Mouse (Mus musculus) forebrain, embryonic 16.5 days (tissue): ENCODE data around the gene Tet2. TPM values are rescaled to one million over a fixed set of nuclear protein-coding genes. Genes with fewer than 3 reads are reported as not detected.
A peak's percentile ranks its signal among the peaks of the same experiment; 100 is the strongest.

Experiments
- ATAC-seq: fragments of 200-750 bp; cut with Nextera tagmentation; 2 replicates; pipeline ENCODE4 v1.8.0; 2017; ENCODE audit warnings: mild to moderate bottlenecking, moderate library complexity
- H3K27ac ChIP-seq: fragments of 300-500 bp; sonication (generic); 2 replicates; pipeline ENCODE4 v1.5.1; 2014; ENCODE audit warnings: low read length, control low read depth
- H3K27me3 ChIP-seq: fragments of 300-500 bp; sonication (generic); replicated peaks from 2 replicates; pipeline ENCODE4 v1.6.1; 2014; ENCODE audit warnings: low read length; ENCODE audit not compliant: control insufficient read depth, insufficient read depth
- H3K36me3 ChIP-seq: fragments of 300-500 bp; sonication (generic); 2 replicates; pipeline ENCODE4 v1.6.1; 2014; ENCODE audit not compliant: control insufficient read depth, insufficient read depth
- H3K4me1 ChIP-seq: fragments of 300-500 bp; sonication (generic); replicated peaks from 2 replicates; pipeline ENCODE4 v1.6.1; 2014; ENCODE audit warnings: low read length; ENCODE audit not compliant: control insufficient read depth, insufficient read depth
- H3K4me2 ChIP-seq: fragments of 300-500 bp; sonication (generic); 2 replicates; pipeline ENCODE4 v1.6.1; 2014; ENCODE audit warnings: mild to moderate bottlenecking, low read length, control low read depth
- H3K4me3 ChIP-seq: fragments of 300-500 bp; sonication (generic); replicated peaks from 2 replicates; pipeline ENCODE4 v1.5.1; 2014; ENCODE audit warnings: mild to moderate bottlenecking, low read length, control low read depth
- H3K9ac ChIP-seq: fragments of 300-500 bp; sonication (generic); replicated peaks from 2 replicates; pipeline ENCODE4 v1.6.1; 2014; ENCODE audit warnings: low read depth, low read length, control low read depth
- H3K9me3 ChIP-seq: fragments of 300-500 bp; sonication (generic); 2 replicates; pipeline ENCODE4 v1.6.1; 2016; ENCODE audit warnings: low read length; ENCODE audit not compliant: control insufficient read depth
- WGBS: fragments of 180-500 bp; shearing (Covaris S2); extraction: QIAGEN DNeasy Blood & Tissue Kit; methylation state at CpG from one replicate; pipeline ENCODE4 v1.1.7; 2014; 5-methylcytosine and 5-hydroxymethylcytosine counted together
- polyA plus RNA-seq: library from polyadenylated mRNA; unstranded; fragments of >200 nt; fragmentation: Nextera tagmentation; extraction: Ambion mirVana; gene quantifications from 2 replicates; pipeline ENCODE4 v1.2.1, GENCODE M21; 2015

Tet2 gene
- polyA plus RNA-seq, 1 experiment from 2014 or later: 24.0 TPM

DNA sequence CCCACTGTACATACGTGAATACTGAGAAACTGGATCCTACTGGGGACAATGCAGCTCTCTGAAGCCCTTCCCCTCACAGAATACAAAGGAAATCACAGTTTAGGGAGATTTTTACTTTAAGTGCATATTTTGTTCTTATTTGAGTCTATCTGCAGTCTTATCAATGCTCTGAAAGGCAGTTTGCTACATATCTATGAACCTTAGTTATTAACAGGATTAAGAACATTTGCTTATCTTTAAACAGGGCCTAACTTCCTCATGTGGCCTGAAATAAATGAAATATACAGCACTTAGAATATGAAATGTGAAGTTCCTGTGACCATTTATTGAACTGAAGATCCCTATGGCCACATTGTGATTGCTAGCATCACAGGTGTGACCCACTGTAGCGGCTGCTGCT, 53.6 kb downstream of the Tet2 start:
- no peak overlapping the region for H3K9ac ChIP-seq
- no peak overlapping the region for H3K27ac ChIP-seq
- H3K4me2 ChIP-seq: no peak overlapping the region
- no peaks in the 10 kb centered on the region for H3K9me3 ChIP-seq
- no peaks in the 10 kb centered on the region for H3K27me3 ChIP-seq
- WGBS: 88% methylated on average over 2 of the region's 2 CpGs
- peaks cover 18% of the 10 kb centered on the region for H3K36me3 ChIP-seq
- ATAC-seq: no peak
- no peak overlapping the region for H3K4me3 ChIP-seq
- H3K4me1 ChIP-seq: no peaks in the 10 kb centered on the region

- no peak overlapping the region for H3K4me3 ChIP-seq
- no peaks in the 10 kb centered on the region for H3K9me3 ChIP-seq
- no peak overlapping the region for H3K4me2 ChIP-seq
- H3K4me1 ChIP-seq: no peaks in the 10 kb centered on the region
- H3K27ac ChIP-seq: no peak overlapping the region
- H3K36me3 ChIP-seq: peaks cover 32% of the 10 kb centered on the region
- H3K27me3 ChIP-seq: no peaks in the 10 kb centered on the region
- no peak overlapping the region for H3K9ac ChIP-seq
- no peak for ATAC-seq
- WGBS: 88% methylated on average over 13 of the region's 13 CpGs
Measured at GRCm38 (mm10) chr3:133488022-133488725, 56.8 kb downstream of the Tet2 start.

DNA sequence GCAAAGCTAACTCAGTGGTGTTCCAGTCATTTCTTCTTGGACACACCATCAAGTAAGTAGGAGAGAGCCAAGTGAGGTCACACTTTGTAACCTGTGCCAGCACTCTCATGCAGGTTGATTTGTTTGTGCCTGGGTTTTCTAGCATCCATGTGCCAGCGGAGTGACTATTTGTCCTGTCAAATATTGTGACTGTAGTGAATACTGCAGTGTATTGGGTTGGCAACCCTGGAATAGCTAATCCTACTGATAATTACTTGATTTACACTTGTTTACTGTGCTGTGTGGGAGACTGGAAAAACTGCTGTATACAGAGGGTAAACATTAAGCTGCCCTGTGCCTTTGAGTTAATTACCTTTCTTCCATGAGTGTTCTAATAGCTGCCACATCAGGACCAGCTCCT, 62.1 kb downstream of the Tet2 start:
- Histone ChIP-seq H3K4me2 (no peak overlapping the region), H3K36me3 (peaks cover 41% of the 10 kb centered on the region), H3K4me3 (no peak overlapping the region), H3K27ac (no peak overlapping the region), H3K27me3 (no peaks in the 10 kb centered on the region), H3K9ac (no peak overlapping the region), H3K4me1 (no peaks in the 10 kb centered on the region), H3K9me3 (no peaks in the 10 kb centered on the region)
- ATAC-seq: peak; percentile 95
- 52% methylated on average over 1 of the region's 1 CpGs for WGBS

DNA sequence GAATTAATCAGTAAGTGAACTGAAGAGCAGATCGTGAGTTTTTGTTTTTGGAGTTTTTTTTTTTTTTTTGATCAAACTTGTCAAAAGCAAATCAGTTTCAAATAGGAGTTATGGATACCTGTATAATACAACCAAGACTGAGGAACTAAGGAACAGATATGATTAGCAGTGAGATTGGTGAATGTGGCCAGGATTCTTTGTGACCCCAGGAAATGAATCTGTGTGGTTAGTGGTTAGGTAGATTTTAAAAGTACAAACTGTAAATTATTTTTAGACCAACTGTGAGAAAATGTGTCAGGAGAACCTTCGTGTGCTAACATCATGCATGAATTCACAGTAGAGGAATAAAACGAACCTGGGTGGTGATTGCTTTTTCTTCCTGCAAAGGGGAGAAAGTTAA, 66.0 kb downstream of the Tet2 start:
- ATAC-seq: no peak
- no peak overlapping the region for H3K27ac ChIP-seq
- no peaks in the 10 kb centered on the region for H3K27me3 ChIP-seq
- peaks cover 20% of the 10 kb centered on the region for H3K36me3 ChIP-seq
- 85% methylated on average over 3 of the region's 3 CpGs for WGBS
- no peak overlapping the region for H3K4me3 ChIP-seq
- H3K9ac ChIP-seq: no peak overlapping the region
- no peak overlapping the region for H3K4me2 ChIP-seq
- H3K9me3 ChIP-seq: no peaks in the 10 kb centered on the region
- H3K4me1 ChIP-seq: no peaks in the 10 kb centered on the region

DNA sequence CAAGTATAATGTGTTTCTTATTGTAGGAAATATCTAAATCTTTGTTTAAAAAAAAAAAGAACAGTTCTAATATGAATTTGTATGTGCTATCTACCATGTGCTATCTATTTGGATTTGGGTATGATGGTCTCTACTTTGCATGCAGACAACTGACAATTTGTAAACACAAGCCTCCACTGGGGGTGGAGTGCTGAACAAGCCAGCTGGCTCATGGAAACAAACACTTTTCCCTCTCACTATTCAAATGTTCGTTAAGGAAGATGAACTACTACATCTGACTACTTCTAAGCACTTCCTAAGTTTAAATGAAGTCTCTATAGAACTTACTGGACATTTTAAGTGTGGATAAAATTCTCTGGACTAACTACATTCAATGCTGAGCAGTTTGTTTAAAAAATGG, 71.2 kb downstream of the Tet2 start:
- peaks cover 27% of the 10 kb centered on the region for H3K36me3 ChIP-seq
- H3K4me3 ChIP-seq: no peak overlapping the region
- H3K4me2 ChIP-seq: no peak overlapping the region
- H3K9me3 ChIP-seq: no peaks in the 10 kb centered on the region
- H3K27ac ChIP-seq: no peak overlapping the region
- no peaks in the 10 kb centered on the region for H3K4me1 ChIP-seq
- ATAC-seq: no peak
- H3K9ac ChIP-seq: no peak overlapping the region
- 42% methylated on average over 1 of the region's 1 CpGs for WGBS
- no peaks in the 10 kb centered on the region for H3K27me3 ChIP-seq

DNA sequence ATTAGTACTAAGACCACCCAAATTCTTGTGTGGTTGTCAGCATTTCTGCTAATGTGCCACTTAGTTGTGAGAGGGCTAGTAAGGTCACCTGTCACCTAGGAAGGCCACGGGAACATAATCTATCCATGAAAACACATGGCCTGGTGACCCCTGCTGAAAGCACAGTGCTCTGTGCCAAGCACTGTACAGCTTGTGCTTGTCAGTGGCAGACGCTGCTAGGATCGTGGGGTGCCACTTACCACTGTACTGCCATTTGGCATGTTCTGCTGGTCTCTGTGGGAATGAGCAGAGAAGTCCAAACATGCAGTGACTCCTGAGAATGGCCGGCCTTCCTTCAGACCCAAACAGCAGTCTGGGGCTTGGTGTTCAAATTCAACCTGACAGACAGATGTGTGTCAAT, 73.8 kb downstream of the Tet2 start:
- Histone ChIP-seq H3K36me3 (peaks cover 46% of the 10 kb centered on the region), H3K4me1 (no peaks in the 10 kb centered on the region), H3K27me3 (no peaks in the 10 kb centered on the region), H3K27ac (no peak overlapping the region), H3K4me3 (no peak overlapping the region), H3K9me3 (no peaks in the 10 kb centered on the region), H3K4me2 (no peak overlapping the region), H3K9ac (no peak overlapping the region)
- ATAC-seq: no peak
- WGBS: 84% methylated on average over 4 of the region's 4 CpGs

DNA sequence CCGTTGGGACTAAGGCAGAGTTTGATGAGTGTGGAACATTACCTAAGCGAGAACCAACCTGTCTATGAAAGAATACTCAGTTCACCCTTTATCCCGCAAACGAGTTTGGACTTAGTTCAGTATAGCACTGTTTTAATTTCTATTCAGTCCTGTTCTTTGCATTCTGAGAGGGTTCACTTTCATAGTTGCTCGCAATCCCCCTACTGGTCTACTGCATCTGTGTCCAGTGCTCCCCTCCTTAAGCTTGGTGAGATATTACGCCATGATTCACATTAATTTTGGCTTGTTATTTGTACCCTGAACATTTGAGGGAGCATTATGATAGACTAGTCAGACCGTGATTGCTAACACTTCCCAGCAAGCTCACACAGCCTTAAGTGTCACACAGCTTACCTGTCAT, 76.1 kb downstream of the Tet2 start:
- no peak overlapping the region for H3K27ac ChIP-seq
- peaks cover 44% of the 10 kb centered on the region for H3K36me3 ChIP-seq
- H3K27me3 ChIP-seq: no peaks in the 10 kb centered on the region
- H3K4me1 ChIP-seq: no peaks in the 10 kb centered on the region
- no peak overlapping the region for H3K4me3 ChIP-seq
- no peak overlapping the region for H3K9ac ChIP-seq
- no peak overlapping the region for H3K4me2 ChIP-seq
- H3K9me3 ChIP-seq: no peaks in the 10 kb centered on the region
- WGBS: 88% methylated on average over 7 of the region's 7 CpGs
- ATAC-seq: no peak

DNA sequence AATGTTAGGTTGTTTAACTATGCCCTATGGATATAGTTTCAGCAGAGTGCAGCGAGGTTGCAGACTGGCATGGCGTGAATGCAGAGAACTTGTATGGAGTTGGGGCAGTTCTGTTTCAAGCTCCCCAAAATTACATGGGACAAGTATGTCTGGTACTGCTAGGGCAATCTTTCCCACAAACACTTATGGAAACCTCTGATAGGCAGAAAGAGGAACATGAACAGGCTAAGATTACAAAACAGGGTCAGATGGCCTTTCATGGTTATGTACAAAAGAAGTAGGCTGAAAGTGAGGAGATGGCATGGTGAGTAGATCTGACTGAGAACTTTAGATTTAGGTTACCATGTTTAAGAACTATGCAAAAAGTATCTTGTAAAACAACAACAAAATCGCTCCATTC, 81.7 kb downstream of the Tet2 start:
- Histone ChIP-seq H3K27me3 (no peaks in the 10 kb centered on the region), H3K9ac (no peak overlapping the region), H3K4me2 (no peak overlapping the region), H3K27ac (no peak overlapping the region), H3K4me3 (no peak overlapping the region), H3K36me3 (peaks cover 22% of the 10 kb centered on the region), H3K9me3 (no peaks in the 10 kb centered on the region), H3K4me1 (no peaks in the 10 kb centered on the region)
- WGBS: 99% methylated on average over 3 of the region's 3 CpGs
- ATAC-seq: no peak

DNA sequence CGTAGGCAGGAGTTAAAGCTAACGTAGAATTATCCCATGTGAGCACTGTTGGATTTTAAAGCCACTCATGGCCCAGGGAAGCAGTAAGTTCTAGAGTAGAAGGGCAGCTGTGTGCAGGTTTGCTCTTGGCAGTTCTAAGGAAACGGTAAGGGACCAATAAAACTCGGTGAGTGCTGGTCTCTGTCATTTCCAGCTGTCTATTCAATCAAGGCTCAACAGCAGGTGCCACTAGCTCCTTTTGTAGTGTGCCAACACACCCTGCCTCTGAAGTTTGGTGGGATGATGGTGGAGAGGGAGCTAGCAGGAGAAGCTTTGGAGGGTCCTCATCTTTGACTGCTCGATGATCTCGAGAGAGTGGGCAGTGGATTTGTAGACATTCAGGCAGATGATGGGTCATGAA, 82.5 kb downstream of the Tet2 start:
- no peaks in the 10 kb centered on the region for H3K4me1 ChIP-seq
- peaks cover 15% of the 10 kb centered on the region for H3K36me3 ChIP-seq
- ATAC-seq: no peak
- WGBS: 95% methylated on average over 6 of the region's 6 CpGs
- no peak overlapping the region for H3K4me3 ChIP-seq
- H3K9me3 ChIP-seq: no peaks in the 10 kb centered on the region
- H3K4me2 ChIP-seq: no peak overlapping the region
- no peaks in the 10 kb centered on the region for H3K27me3 ChIP-seq
- no peak overlapping the region for H3K9ac ChIP-seq
- no peak overlapping the region for H3K27ac ChIP-seq

- no peak overlapping the region for H3K4me2 ChIP-seq
- H3K9ac ChIP-seq: no peak overlapping the region
- peaks cover 11% of the 10 kb centered on the region for H3K36me3 ChIP-seq
- no peak overlapping the region for H3K27ac ChIP-seq
- 72% methylated on average over 3 of the region's 3 CpGs for WGBS
- no peak overlapping the region for H3K4me3 ChIP-seq
- no peaks in the 10 kb centered on the region for H3K27me3 ChIP-seq
- no peaks in the 10 kb centered on the region for H3K4me1 ChIP-seq
- no peaks in the 10 kb centered on the region for H3K9me3 ChIP-seq
- ATAC-seq: no peak
Measured at GRCm38 (mm10) chr3:133462059-133462458, 82.9 kb downstream of the Tet2 start.
